Mouse (Mus musculus): ENCODE data around the gene Tead2. TPM values are rescaled to one million over a fixed set of nuclear protein-coding genes. Genes with fewer than 3 reads are reported as not detected.

Tead2 gene
- polyA plus RNA-seq, 1 experiment from 2014 or later = 207 TPM

GRCm38 (mm10) chr7:45231941-45232340, 16.4 kb downstream of the Tead2 start:
- no peak overlapping the region for H3K9ac ChIP-seq
- H3K9me3 ChIP-seq (replicated peaks) = no peaks in the 10 kb centered on the region
- ATAC-seq (replicated peaks; ENCODE audit: low FRiP score) = no peak
- H3K4me2 ChIP-seq = no peak overlapping the region
- H3K4me3 ChIP-seq (replicated peaks) = no peak overlapping the region
- peaks cover 35% of the 10 kb centered on the region for H3K4me1 ChIP-seq
- peaks cover 10% of the 10 kb centered on the region for H3K27me3 ChIP-seq
- WGBS = 81% methylated on average over 11 of the region's 11 CpGs
- peaks cover 60% of the 10 kb centered on the region for H3K36me3 ChIP-seq
- H3K27ac ChIP-seq = no peak overlapping the region

- ATAC-seq (replicated peaks; ENCODE audit: low FRiP score) = no peak
- WGBS = 59% methylated on average over 13 of the region's 13 CpGs
- Histone ChIP-seq H3K27me3 (peaks cover 12% of the 10 kb centered on the region), H3K4me1 (peaks cover 35% of the 10 kb centered on the region), H3K4me3 (replicated peaks) (no peak overlapping the region), H3K9me3 (replicated peaks) (no peaks in the 10 kb centered on the region), H3K36me3 (peaks cover 52% of the 10 kb centered on the region), H3K9ac (no peak overlapping the region), H3K27ac (no peak overlapping the region), H3K4me2 (no peak overlapping the region)
These were observed 17.3 kb downstream of the Tead2 start for GRCm38 (mm10) chr7:45232716-45233465.

GRCm38 (mm10) chr7:45233580-45234332, 18.2 kb downstream of the Tead2 start:
- peaks cover 18% of the 10 kb centered on the region for H3K27me3 ChIP-seq
- 0 out of 2 replicates have a peak, but pooled peaks have one; percentile 1 for ATAC-seq (replicated peaks; ENCODE audit: low FRiP score)
- H3K9me3 ChIP-seq (replicated peaks) = no peaks in the 10 kb centered on the region
- peaks cover 38% of the 10 kb centered on the region for H3K4me1 ChIP-seq
- H3K4me2 ChIP-seq = peak overlapping the region; percentile 57
- no peak overlapping the region for H3K4me3 ChIP-seq (replicated peaks)
- no peak overlapping the region for H3K9ac ChIP-seq
- peaks cover 43% of the 10 kb centered on the region for H3K36me3 ChIP-seq
- peak overlapping the region; percentile 37; the same call in 1 of the 2 replicates for H3K27ac ChIP-seq
- WGBS = 32% methylated on average over 20 of the region's 20 CpGs

GRCm38 (mm10) chr7:45234333-45234841, 18.8 kb downstream of the Tead2 start:
- H3K9me3 ChIP-seq (replicated peaks) = no peaks in the 10 kb centered on the region
- no peak overlapping the region for H3K9ac ChIP-seq
- peak overlapping the region; percentile 57 for H3K4me2 ChIP-seq
- peaks cover 37% of the 10 kb centered on the region for H3K36me3 ChIP-seq
- peaks cover 44% of the 10 kb centered on the region for H3K4me1 ChIP-seq
- peaks cover 25% of the 10 kb centered on the region for H3K27me3 ChIP-seq
- 15% methylated on average over 29 of the region's 29 CpGs for WGBS
- ATAC-seq (replicated peaks; ENCODE audit: low FRiP score) = peak; percentile 6; the same call in 1 of the 2 replicates
- peak overlapping the region; percentile 34; the same call in 1 of the 2 replicates for H3K27ac ChIP-seq
- peak overlapping the region; percentile 29 for H3K4me3 ChIP-seq (replicated peaks)

GRCm38 (mm10) chr7:45234922-45235571, 19.5 kb downstream of the Tead2 start:
- peak overlapping the region; percentile 34; the same call in 1 of the 2 replicates for H3K27ac ChIP-seq
- no peak overlapping the region; the same call in 1 of the 2 replicates for H3K9ac ChIP-seq
- ATAC-seq (replicated peaks; ENCODE audit: low FRiP score) = peak; percentile 77
- peaks cover 26% of the 10 kb centered on the region for H3K27me3 ChIP-seq
- no peaks in the 10 kb centered on the region for H3K9me3 ChIP-seq (replicated peaks)
- WGBS = 5% methylated on average over 21 of the region's 21 CpGs
- peak overlapping the region; percentile 29 for H3K4me3 ChIP-seq (replicated peaks)
- peaks cover 44% of the 10 kb centered on the region for H3K4me1 ChIP-seq
- peak overlapping the region; percentile 57 for H3K4me2 ChIP-seq
- H3K36me3 ChIP-seq = peaks cover 31% of the 10 kb centered on the region

- Histone ChIP-seq H3K4me1 (peaks cover 48% of the 10 kb centered on the region), H3K27me3 (peaks cover 26% of the 10 kb centered on the region), H3K27ac (no peak overlapping the region), H3K36me3 (peaks cover 31% of the 10 kb centered on the region), H3K9me3 (replicated peaks) (no peaks in the 10 kb centered on the region), H3K9ac (no peak overlapping the region), H3K4me2 (peak overlapping the region; percentile 57), H3K4me3 (replicated peaks) (peak overlapping the region; percentile 29)
- WGBS = 26% methylated on average over 17 of the region's 17 CpGs
- peak; percentile 13; the same call in 1 of the 2 replicates for ATAC-seq (replicated peaks; ENCODE audit: low FRiP score)
These were observed 20.2 kb downstream of the Tead2 start for GRCm38 (mm10) chr7:45235656-45236180.

GRCm38 (mm10) chr7:45237747-45238699, 22.5 kb downstream of the Tead2 start:
- H3K4me3 ChIP-seq (replicated peaks) = no peak overlapping the region
- peaks cover 8% of the 10 kb centered on the region for H3K36me3 ChIP-seq
- H3K9ac ChIP-seq = no peak overlapping the region
- no peak for ATAC-seq (replicated peaks; ENCODE audit: low FRiP score)
- H3K4me1 ChIP-seq = peaks cover 50% of the 10 kb centered on the region
- H3K4me2 ChIP-seq = peak overlapping the region; percentile 9; the same call in 1 of the 2 replicates
- H3K9me3 ChIP-seq (replicated peaks) = no peaks in the 10 kb centered on the region
- H3K27ac ChIP-seq = no peak overlapping the region
- H3K27me3 ChIP-seq = peaks cover 26% of the 10 kb centered on the region
- WGBS = 77% methylated on average over 17 of the region's 17 CpGs

- Histone ChIP-seq H3K4me3 (replicated peaks) (no peak within 1 kb of the TSS), H3K36me3 (peaks cover under 1% of the 10 kb centered on the region; the same call in 1 of the 2 replicates), H3K27ac (no peak within 1 kb of the TSS), H3K4me2 (peak within 1 kb of the TSS; percentile 9; the same call in 1 of the 2 replicates), H3K9me3 (replicated peaks) (no peaks in the 10 kb centered on the region), H3K4me1 (peaks cover 41% of the 10 kb centered on the region), H3K27me3 (peaks cover 26% of the 10 kb centered on the region), H3K9ac (no peak within 1 kb of the TSS)
- 42% methylated on average over 20 of the region's 20 CpGs for WGBS
- no peak for ATAC-seq (replicated peaks; ENCODE audit: low FRiP score)
These were observed 23.4 kb downstream of the Tead2 start, which contains the start of gene Cd37 for GRCm38 (mm10) chr7:45238723-45239496. Gene Cd37 (minus strand): TSS chr7:45239115.

- ATAC-seq (replicated peaks; ENCODE audit: low FRiP score) = no peak
- Histone ChIP-seq H3K9ac (no peak overlapping the region), H3K4me2 (no peak overlapping the region), H3K27ac (no peak overlapping the region), H3K27me3 (peaks cover 29% of the 10 kb centered on the region), H3K4me3 (replicated peaks) (no peak overlapping the region), H3K4me1 (peaks cover 29% of the 10 kb centered on the region), H3K36me3 (no peaks in the 10 kb centered on the region), H3K9me3 (replicated peaks) (no peaks in the 10 kb centered on the region)
- WGBS = 89% methylated on average over 7 of the region's 7 CpGs
These were observed 24.6 kb downstream of the Tead2 start for GRCm38 (mm10) chr7:45240109-45240508.
